Mouse (Mus musculus): Measurements from ENCODE around the gene Tmem268. TPM values are rescaled to one million over a fixed set of nuclear protein-coding genes. Genes with fewer than 3 reads are reported as not detected.

The Tmem268 gene
- polyA plus RNA-seq, 1 experiment from 2014 or later = 4.1 TPM

GRCm38 (mm10) chr4:63557124-63558059 is 1.2 kb upstream of the Tmem268 start:
- Histone ChIP-seq H3K4me1 (replicated peaks) (peaks cover 26% of the 10 kb centered on the region), H3K9me3 (no peaks in the 10 kb centered on the region), H3K4me2 (peak overlapping the region; percentile 99; the same call in 1 of the 2 replicates), H3K36me3 (peaks cover 14% of the 10 kb centered on the region), H3K9ac (no peak overlapping the region), H3K4me3 (no peak overlapping the region), H3K27ac (replicated peaks) (no peak overlapping the region), H3K27me3 (no peaks in the 10 kb centered on the region)
- ATAC-seq (ENCODE audit: low FRiP score, low read depth) = no peak
- WGBS = 26% methylated on average over 16 of the region's 16 CpGs

- Histone ChIP-seq H3K36me3 (0 out of 2 replicates have a peak, but pooled peaks cover 5% of the 10 kb centered on the region), H3K4me3 (peak overlapping the region; percentile 82), H3K4me2 (peak overlapping the region; percentile 99), H3K4me1 (replicated peaks) (peaks cover 26% of the 10 kb centered on the region), H3K9ac (peak overlapping the region; percentile 69; the same call in 1 of the 2 replicates), H3K27me3 (no peaks in the 10 kb centered on the region), H3K9me3 (no peaks in the 10 kb centered on the region), H3K27ac (replicated peaks) (no peak overlapping the region)
- WGBS = 22% methylated on average over 9 of the region's 9 CpGs
- ATAC-seq (ENCODE audit: low FRiP score, low read depth) = peak; percentile 21; the same call in 1 of the 2 replicates
Measured at GRCm38 (mm10) chr4:63559127-63559697, 631 bp downstream of the Tmem268 start.

GRCm38 (mm10) chr4:63560079-63560478 is 1.5 kb downstream of the Tmem268 start:
- no peak overlapping the region for H3K4me2 ChIP-seq
- H3K9me3 ChIP-seq = no peaks in the 10 kb centered on the region
- ATAC-seq (ENCODE audit: low FRiP score, low read depth) = no peak

GRCm38 (mm10) chr4:63561861-63562675 is 3.5 kb downstream of the Tmem268 start:
- Histone ChIP-seq H3K27me3 (no peaks in the 10 kb centered on the region), H3K36me3 (no peaks in the 10 kb centered on the region), H3K4me2 (no peak overlapping the region), H3K4me3 (no peak overlapping the region), H3K4me1 (replicated peaks) (peaks cover 26% of the 10 kb centered on the region), H3K9ac (no peak overlapping the region), H3K27ac (replicated peaks) (no peak overlapping the region), H3K9me3 (no peaks in the 10 kb centered on the region)
- ATAC-seq (ENCODE audit: low FRiP score, low read depth) = no peak
- 79% methylated on average over 7 of the region's 7 CpGs for WGBS

More at GRCm38 (mm10) chr4:63560079-63560478, 1.5 kb downstream of the Tmem268 start:
- 58% methylated on average over 8 of the region's 8 CpGs for whole genome bisulfite sequencing
- Histone ChIP-seq H3K27me3 (no peaks in the 10 kb centered on the region), H3K9ac (no peak overlapping the region), H3K4me1 (replicated peaks) (peaks cover 26% of the 10 kb centered on the region), H3K27ac (replicated peaks) (no peak overlapping the region), H3K36me3 (0 out of 2 replicates have a peak, but pooled peaks cover 1% of the 10 kb centered on the region), H3K4me3 (no peak overlapping the region)

- Histone ChIP-seq H3K27ac (replicated peaks) (no peak overlapping the region), H3K9ac (no peak overlapping the region), H3K9me3 (no peaks in the 10 kb centered on the region), H3K36me3 (no peaks in the 10 kb centered on the region), H3K4me1 (replicated peaks) (peaks cover 19% of the 10 kb centered on the region), H3K27me3 (no peaks in the 10 kb centered on the region), H3K4me3 (no peak overlapping the region), H3K4me2 (no peak overlapping the region)
- no peak for ATAC-seq (ENCODE audit: low FRiP score, low read depth)
- 73% methylated on average over 4 of the region's 4 CpGs for WGBS
Measured at GRCm38 (mm10) chr4:63562742-63563141, 4.2 kb downstream of the Tmem268 start.

- H3K4me2 ChIP-seq = no peak overlapping the region
- H3K27ac ChIP-seq (replicated peaks) = no peak overlapping the region
- H3K27me3 ChIP-seq = no peaks in the 10 kb centered on the region
- H3K9ac ChIP-seq = no peak overlapping the region
- H3K4me1 ChIP-seq (replicated peaks) = peaks cover 11% of the 10 kb centered on the region; the same call in 1 of the 2 replicates
- no peak overlapping the region for H3K4me3 ChIP-seq
- H3K9me3 ChIP-seq = no peaks in the 10 kb centered on the region
- WGBS = 92% methylated on average over 10 of the region's 10 CpGs
- no peak for ATAC-seq (ENCODE audit: low FRiP score, low read depth)
- H3K36me3 ChIP-seq = no peaks in the 10 kb centered on the region
Measured at GRCm38 (mm10) chr4:63567712-63568390, 9.3 kb downstream of the Tmem268 start.

- H3K4me2 ChIP-seq = no peak overlapping the region
- 87% methylated on average over 8 of the region's 8 CpGs for WGBS
- H3K36me3 ChIP-seq = no peaks in the 10 kb centered on the region
- H3K9ac ChIP-seq = no peak overlapping the region
- no peak overlapping the region for H3K4me3 ChIP-seq
- H3K4me1 ChIP-seq (replicated peaks) = peaks cover 11% of the 10 kb centered on the region; the same call in 1 of the 2 replicates
- no peaks in the 10 kb centered on the region for H3K27me3 ChIP-seq
- no peak for ATAC-seq (ENCODE audit: low FRiP score, low read depth)
- H3K27ac ChIP-seq (replicated peaks) = no peak overlapping the region
- no peaks in the 10 kb centered on the region for H3K9me3 ChIP-seq
Measured at GRCm38 (mm10) chr4:63569322-63569721, 10.7 kb downstream of the Tmem268 start.

- Histone ChIP-seq H3K27me3 (no peaks in the 10 kb centered on the region), H3K9ac (no peak overlapping the region), H3K9me3 (no peaks in the 10 kb centered on the region), H3K4me1 (replicated peaks) (peaks cover 11% of the 10 kb centered on the region; the same call in 1 of the 2 replicates), H3K36me3 (no peaks in the 10 kb centered on the region), H3K4me3 (no peak overlapping the region), H3K27ac (replicated peaks) (peak overlapping the region; percentile 12; the same call in 1 of the 2 replicates), H3K4me2 (no peak overlapping the region)
- WGBS = 16% methylated on average over 7 of the region's 7 CpGs
- no peak for ATAC-seq (ENCODE audit: low FRiP score, low read depth)
Measured at GRCm38 (mm10) chr4:63570208-63570781, 11.7 kb downstream of the Tmem268 start.

GRCm38 (mm10) chr4:63572621-63573020 is 14.0 kb downstream of the Tmem268 start:
- Histone ChIP-seq H3K4me3 (no peak overlapping the region), H3K9me3 (no peaks in the 10 kb centered on the region), H3K9ac (no peak overlapping the region), H3K4me1 (replicated peaks) (peaks cover 11% of the 10 kb centered on the region; the same call in 1 of the 2 replicates), H3K27ac (replicated peaks) (no peak overlapping the region), H3K4me2 (no peak overlapping the region), H3K27me3 (no peaks in the 10 kb centered on the region), H3K36me3 (no peaks in the 10 kb centered on the region)
- WGBS = 96% methylated on average over 5 of the region's 5 CpGs
- ATAC-seq (ENCODE audit: low FRiP score, low read depth) = no peak

- Histone ChIP-seq H3K27ac (replicated peaks) (no peak overlapping the region), H3K4me3 (no peak overlapping the region), H3K27me3 (no peaks in the 10 kb centered on the region), H3K9ac (no peak overlapping the region), H3K4me2 (no peak overlapping the region), H3K36me3 (no peaks in the 10 kb centered on the region), H3K9me3 (no peaks in the 10 kb centered on the region), H3K4me1 (replicated peaks) (peaks cover 9% of the 10 kb centered on the region)
- ATAC-seq (ENCODE audit: low FRiP score, low read depth) = 0 out of 2 replicates have a peak, but pooled peaks have one; percentile 7
- WGBS = 84% methylated on average over 14 of the region's 14 CpGs
Measured at GRCm38 (mm10) chr4:63579649-63580048, 21.1 kb downstream of the Tmem268 start.

- Histone ChIP-seq H3K27ac (replicated peaks) (no peak overlapping the region), H3K4me3 (no peak overlapping the region), H3K36me3 (no peaks in the 10 kb centered on the region), H3K9me3 (no peaks in the 10 kb centered on the region), H3K27me3 (no peaks in the 10 kb centered on the region), H3K4me2 (no peak overlapping the region), H3K9ac (no peak overlapping the region), H3K4me1 (replicated peaks) (peaks cover 9% of the 10 kb centered on the region)
- WGBS = 22% methylated on average over 6 of the region's 6 CpGs
- ATAC-seq (ENCODE audit: low FRiP score, low read depth) = peak; percentile 78; the same call in 1 of the 2 replicates
Measured at GRCm38 (mm10) chr4:63580078-63580477, 21.5 kb downstream of the Tmem268 start.

Measured in hindbrain, embryonic 15.5 days (tissue).